Mouse (Mus musculus) intestine, embryonic 15.5 days (tissue): ENCODE results near the gene Susd6. TPM values are rescaled to one million over a fixed set of nuclear protein-coding genes. Genes with fewer than 3 reads are reported as not detected.

Source experiments
- ATAC-seq: fragments of 200-750 bp; cut with Nextera tagmentation; 2 replicates; pipeline ENCODE4 v1.8.0; 2017; ENCODE audit warnings: moderate TSS enrichment, moderate library complexity
- H3K27ac ChIP-seq: fragments of 300-500 bp; sonication (generic); 2 replicates; pipeline ENCODE4 v1.5.1; 2015; ENCODE audit warnings: mild to moderate bottlenecking, inconsistent platforms
- H3K27me3 ChIP-seq: fragments of 300-500 bp; sonication (generic); replicated peaks from 2 replicates; pipeline ENCODE4 v1.6.1; 2015; ENCODE audit warnings: inconsistent platforms
- H3K36me3 ChIP-seq: fragments of 300-500 bp; sonication (generic); 2 replicates; pipeline ENCODE4 v1.6.1; 2015; ENCODE audit warnings: inconsistent platforms
- H3K4me1 ChIP-seq: fragments of 300-500 bp; sonication (generic); replicated peaks from 2 replicates; pipeline ENCODE4 v1.6.1; 2015; ENCODE audit warnings: inconsistent platforms
- H3K4me2 ChIP-seq: fragments of 300-500 bp; sonication (generic); replicated peaks from 2 replicates; pipeline ENCODE4 v1.6.1; 2015; ENCODE audit warnings: mild to moderate bottlenecking, inconsistent platforms
- H3K4me3 ChIP-seq: fragments of 300-500 bp; sonication (generic); replicated peaks from 2 replicates; pipeline ENCODE4 v1.5.1; 2015; ENCODE audit warnings: inconsistent platforms
- H3K9ac ChIP-seq: fragments of 300-500 bp; sonication (generic); 2 replicates; pipeline ENCODE4 v1.6.1; 2015; ENCODE audit warnings: inconsistent platforms
- H3K9me3 ChIP-seq: fragments of 300-500 bp; sonication (generic); 2 replicates; pipeline ENCODE4 v1.6.1; 2016; ENCODE audit warnings: inconsistent platforms
- WGBS: fragments of 180-500 bp; shearing (Covaris S2); methylation state at CpG from one replicate; pipeline ENCODE4 v1.1.7; 2015; 5-methylcytosine and 5-hydroxymethylcytosine counted together
- polyA plus RNA-seq: library from polyadenylated mRNA; unstranded; fragments of >200 nt; fragmentation: Nextera tagmentation; extraction: Ambion mirVana; gene quantifications from 2 replicates; pipeline ENCODE4 v1.2.1, GENCODE M21; 2015

Susd6 gene
- polyA plus RNA-seq, 1 experiment from 2014 or later, result 18.7 TPM

GRCm38 (mm10) chr12:80834156-80834900, 44.0 kb downstream of the Susd6 start:
- Histone ChIP-seq H3K9me3 (no peaks in the 10 kb centered on the region), H3K4me2 (no peak overlapping the region), H3K4me1 (peaks cover 20% of the 10 kb centered on the region; the same call in 1 of the 2 replicates), H3K4me3 (no peak overlapping the region), H3K9ac (no peak overlapping the region), H3K36me3 (no peaks in the 10 kb centered on the region), H3K27me3 (no peaks in the 10 kb centered on the region), H3K27ac (no peak overlapping the region)
- peak; percentile 46; the same call in 1 of the 2 replicates for ATAC-seq
- WGBS, result 93% methylated on average over 3 of the region's 3 CpGs

- Histone ChIP-seq H3K9ac (no peak overlapping the region), H3K4me2 (no peak overlapping the region), H3K27ac (no peak overlapping the region), H3K4me1 (peaks cover 20% of the 10 kb centered on the region; the same call in 1 of the 2 replicates), H3K36me3 (no peaks in the 10 kb centered on the region), H3K4me3 (no peak overlapping the region), H3K9me3 (no peaks in the 10 kb centered on the region), H3K27me3 (no peaks in the 10 kb centered on the region)
- WGBS, result 84% methylated on average over 5 of the region's 8 CpGs
- ATAC-seq, result no peak
These were observed 44.7 kb downstream of the Susd6 start for GRCm38 (mm10) chr12:80834901-80835570.

- no peaks in the 10 kb centered on the region for H3K36me3 ChIP-seq
- H3K4me3 ChIP-seq, result no peak overlapping the region
- H3K9ac ChIP-seq, result no peak overlapping the region
- WGBS, result 55% methylated on average over 3 of the region's 3 CpGs
- no peak for ATAC-seq
- no peak overlapping the region for H3K4me2 ChIP-seq
- no peak overlapping the region for H3K27ac ChIP-seq
- no peaks in the 10 kb centered on the region for H3K9me3 ChIP-seq
- H3K4me1 ChIP-seq, result peaks cover 16% of the 10 kb centered on the region; the same call in 1 of the 2 replicates
- H3K27me3 ChIP-seq, result no peaks in the 10 kb centered on the region
These were observed 47.3 kb downstream of the Susd6 start for GRCm38 (mm10) chr12:80837614-80838013.

GRCm38 (mm10) chr12:80838271-80838670, 48.0 kb downstream of the Susd6 start:
- H3K4me1 ChIP-seq, result peaks cover 18% of the 10 kb centered on the region
- no peak overlapping the region for H3K27ac ChIP-seq
- ATAC-seq, result no peak

GRCm38 (mm10) chr12:80838787-80839186, 48.5 kb downstream of the Susd6 start:
- Histone ChIP-seq H3K27me3 (no peaks in the 10 kb centered on the region), H3K9me3 (no peaks in the 10 kb centered on the region), H3K4me3 (no peak overlapping the region), H3K4me2 (no peak overlapping the region), H3K27ac (no peak overlapping the region), H3K9ac (no peak overlapping the region), H3K4me1 (peaks cover 23% of the 10 kb centered on the region), H3K36me3 (no peaks in the 10 kb centered on the region)
- no peak for ATAC-seq
- WGBS, result 80% methylated on average over 2 of the region's 2 CpGs

More at GRCm38 (mm10) chr12:80838271-80838670, 48.0 kb downstream of the Susd6 start:
- Histone ChIP-seq H3K36me3 (no peaks in the 10 kb centered on the region), H3K9me3 (no peaks in the 10 kb centered on the region), H3K27me3 (no peaks in the 10 kb centered on the region), H3K9ac (no peak overlapping the region), H3K4me2 (no peak overlapping the region), H3K4me3 (no peak overlapping the region)

GRCm38 (mm10) chr12:80839631-80840030, 49.3 kb downstream of the Susd6 start:
- peaks cover 28% of the 10 kb centered on the region for H3K4me1 ChIP-seq
- ATAC-seq, result no peak
- H3K27ac ChIP-seq, result no peak overlapping the region
- WGBS, result 56% methylated on average over 2 of the region's 2 CpGs
- H3K27me3 ChIP-seq, result no peaks in the 10 kb centered on the region
- no peak overlapping the region for H3K9ac ChIP-seq
- no peaks in the 10 kb centered on the region for H3K9me3 ChIP-seq
- no peaks in the 10 kb centered on the region for H3K36me3 ChIP-seq
- H3K4me2 ChIP-seq, result no peak overlapping the region
- no peak overlapping the region for H3K4me3 ChIP-seq

GRCm38 (mm10) chr12:80841618-80842017, 51.3 kb downstream of the Susd6 start:
- no peak for ATAC-seq
- Histone ChIP-seq H3K4me2 (no peak overlapping the region), H3K36me3 (no peaks in the 10 kb centered on the region), H3K9me3 (no peaks in the 10 kb centered on the region), H3K27ac (no peak overlapping the region), H3K27me3 (no peaks in the 10 kb centered on the region), H3K9ac (no peak overlapping the region), H3K4me1 (peaks cover 35% of the 10 kb centered on the region), H3K4me3 (no peak overlapping the region)
- WGBS, result 82% methylated on average over 1 of the region's 1 CpGs

GRCm38 (mm10) chr12:80842609-80843008, 52.3 kb downstream of the Susd6 start:
- WGBS, result 100% methylated on average over 1 of the region's 1 CpGs
- no peak for ATAC-seq
- Histone ChIP-seq H3K4me1 (peaks cover 38% of the 10 kb centered on the region), H3K27ac (no peak overlapping the region), H3K36me3 (no peaks in the 10 kb centered on the region), H3K27me3 (no peaks in the 10 kb centered on the region), H3K4me3 (no peak overlapping the region), H3K9me3 (no peaks in the 10 kb centered on the region), H3K9ac (no peak overlapping the region), H3K4me2 (no peak overlapping the region)

GRCm38 (mm10) chr12:80843236-80843635, 52.9 kb downstream of the Susd6 start:
- H3K4me2 ChIP-seq, result no peak overlapping the region
- ATAC-seq, result no peak
- peak overlapping the region; percentile 38; the same call in 1 of the 2 replicates for H3K27ac ChIP-seq
- no peaks in the 10 kb centered on the region for H3K27me3 ChIP-seq
- 49% methylated on average over 2 of the region's 2 CpGs for WGBS
- H3K9ac ChIP-seq, result no peak overlapping the region
- no peaks in the 10 kb centered on the region for H3K36me3 ChIP-seq
- H3K4me3 ChIP-seq, result no peak overlapping the region
- no peaks in the 10 kb centered on the region for H3K9me3 ChIP-seq
- peaks cover 33% of the 10 kb centered on the region for H3K4me1 ChIP-seq

GRCm38 (mm10) chr12:80843651-80844444, 53.5 kb downstream of the Susd6 start:
- no peaks in the 10 kb centered on the region for H3K9me3 ChIP-seq
- no peaks in the 10 kb centered on the region for H3K36me3 ChIP-seq
- peaks cover 27% of the 10 kb centered on the region for H3K4me1 ChIP-seq
- no peaks in the 10 kb centered on the region for H3K27me3 ChIP-seq
- no peak overlapping the region for H3K4me2 ChIP-seq
- ATAC-seq, result 0 out of 2 replicates have a peak, but pooled peaks have one; percentile 67
- WGBS, result 47% methylated on average over 4 of the region's 4 CpGs
- no peak overlapping the region for H3K4me3 ChIP-seq
- no peak overlapping the region for H3K9ac ChIP-seq
- peak overlapping the region; percentile 38; the same call in 1 of the 2 replicates for H3K27ac ChIP-seq

GRCm38 (mm10) chr12:80845901-80846300, 55.6 kb downstream of the Susd6 start:
- Histone ChIP-seq H3K4me2 (no peak overlapping the region), H3K9ac (no peak overlapping the region), H3K27me3 (no peaks in the 10 kb centered on the region), H3K27ac (no peak overlapping the region), H3K4me3 (no peak overlapping the region), H3K4me1 (peaks cover 25% of the 10 kb centered on the region), H3K36me3 (no peaks in the 10 kb centered on the region), H3K9me3 (no peaks in the 10 kb centered on the region)
- no peak for ATAC-seq
- 81% methylated on average over 1 of the region's 1 CpGs for WGBS

GRCm38 (mm10) chr12:80846861-80847268, 56.6 kb downstream of the Susd6 start:
- Histone ChIP-seq H3K27me3 (no peaks in the 10 kb centered on the region), H3K4me2 (no peak overlapping the region), H3K9me3 (no peaks in the 10 kb centered on the region), H3K4me1 (peaks cover 25% of the 10 kb centered on the region), H3K36me3 (no peaks in the 10 kb centered on the region), H3K4me3 (no peak overlapping the region), H3K9ac (no peak overlapping the region), H3K27ac (no peak overlapping the region)
- ATAC-seq, result no peak
- 56% methylated on average over 1 of the region's 1 CpGs for WGBS
